Mouse (Mus musculus) liver, embryonic 14.5 days (tissue): ENCODE measurements around the gene Srrm1.

Source experiments
- CTCF ChIP-seq: IDR thresholded peaks from 2 replicates; pipeline ENCODE4 v1.5.1; 2016; ENCODE audit warnings: antibody characterized with exemption, low read depth, control low read depth
- EP300 ChIP-seq: IDR thresholded peaks from 2 replicates; pipeline ENCODE4 v1.6.1; 2016; ENCODE audit warnings: antibody characterized with exemption, low read depth

DNA sequence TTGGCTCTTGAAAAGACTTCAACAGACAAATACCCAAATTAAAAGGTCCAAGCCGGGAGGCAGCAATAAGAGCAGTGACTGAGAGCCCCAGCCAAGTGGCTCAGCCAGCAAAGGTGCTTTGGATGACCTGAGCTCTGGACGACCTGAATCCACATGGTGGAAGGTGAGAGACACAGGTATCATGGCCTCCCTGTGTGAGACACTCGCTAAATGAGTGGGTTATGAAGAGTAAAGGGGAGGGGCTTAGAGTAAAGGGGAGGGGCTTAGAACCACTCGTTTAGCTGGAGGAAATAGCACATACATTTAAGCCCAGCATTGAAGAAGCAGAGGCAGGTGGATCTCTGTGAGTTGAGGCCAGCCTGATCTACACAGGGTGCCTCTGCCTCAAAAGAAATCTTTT, 69.7 kb downstream of the Srrm1 start:
- TF ChIP-seq CTCF (no peak), EP300 (no peak)
